Mouse (Mus musculus): ENCODE results near the gene Prc1. TPM values are rescaled to one million over a fixed set of nuclear protein-coding genes. Genes with fewer than 3 reads are reported as not detected.

Gene Prc1
- total and polyA plus RNA-seq, 2 experiments, result 0.32 to 0.74 TPM

- H3K9ac ChIP-seq (ENCODE audit: low read depth, low read length), result no peak overlapping the region
Measured at GRCm38 (mm10) chr7:80280032-80280431, 14.2 kb upstream of the Prc1 start.

GRCm38 (mm10) chr7:80280998-80281397 is 13.3 kb upstream of the Prc1 start:
- no peaks in the 10 kb centered on the region for H3K27me3 ChIP-seq (ENCODE audit: control insufficient read depth, insufficient read depth, low read length)
- no peak overlapping the region for H3K9ac ChIP-seq (ENCODE audit: low read depth, low read length)
- peaks cover 57% of the 10 kb centered on the region for H3K36me3 ChIP-seq (ENCODE audit: control insufficient read depth, insufficient read depth, low read length)
- no peaks in the 10 kb centered on the region for H3K79me2 ChIP-seq (ENCODE audit: control insufficient read depth, insufficient read depth, low read length)
- H3K27ac ChIP-seq (replicated peaks; ENCODE audit: insufficient read depth, low read depth, low read length), result no peak overlapping the region
- 81% methylated on average over 2 of the region's 2 CpGs for WGBS
- DNase-seq (ENCODE audit: extremely low read depth, low read depth, low spot score), result no peak
- no peaks in the 10 kb centered on the region for H3K4me1 ChIP-seq (ENCODE audit: control insufficient read depth, insufficient read depth, low read length)
- H3K4me3 ChIP-seq (ENCODE audit: insufficient read depth, low read depth, low read length), result no peak overlapping the region
- no peak for TF ChIP-seq CTCF (IDR thresholded peaks at IDR 0.05; ENCODE audit: low read depth, low read length)
- TF ChIP-seq POLR2A (IDR thresholded peaks at IDR 0.05; ENCODE audit: extremely low read depth, insufficient read depth, low read length), result no peak

More at GRCm38 (mm10) chr7:80280032-80280431, 14.2 kb upstream of the Prc1 start:
- H3K4me3 ChIP-seq (ENCODE audit: insufficient read depth, low read depth, low read length), result no peak overlapping the region
- peaks cover 55% of the 10 kb centered on the region for H3K36me3 ChIP-seq (ENCODE audit: control insufficient read depth, insufficient read depth, low read length)
- TF ChIP-seq CTCF (IDR thresholded peaks at IDR 0.05; ENCODE audit: low read depth, low read length) (no peak), POLR2A (IDR thresholded peaks at IDR 0.05; ENCODE audit: extremely low read depth, insufficient read depth, low read length) (no peak)
- 92% methylated on average over 10 of the region's 10 CpGs for WGBS
- H3K79me2 ChIP-seq (ENCODE audit: control insufficient read depth, insufficient read depth, low read length), result no peaks in the 10 kb centered on the region
- H3K27me3 ChIP-seq (ENCODE audit: control insufficient read depth, insufficient read depth, low read length), result no peaks in the 10 kb centered on the region
- DNase-seq (ENCODE audit: extremely low read depth, low read depth, low spot score), result no peak
- no peaks in the 10 kb centered on the region for H3K4me1 ChIP-seq (ENCODE audit: control insufficient read depth, insufficient read depth, low read length)
- H3K27ac ChIP-seq (replicated peaks; ENCODE audit: insufficient read depth, low read depth, low read length), result no peak overlapping the region

- Histone ChIP-seq H3K27me3 (ENCODE audit: control insufficient read depth, insufficient read depth, low read length) (no peaks in the 10 kb centered on the region), H3K4me3 (ENCODE audit: insufficient read depth, low read depth, low read length) (no peak overlapping the region), H3K27ac (replicated peaks; ENCODE audit: insufficient read depth, low read depth, low read length) (no peak overlapping the region), H3K79me2 (ENCODE audit: control insufficient read depth, insufficient read depth, low read length) (no peaks in the 10 kb centered on the region), H3K4me1 (ENCODE audit: control insufficient read depth, insufficient read depth, low read length) (no peaks in the 10 kb centered on the region), H3K9ac (ENCODE audit: low read depth, low read length) (no peak overlapping the region), H3K36me3 (ENCODE audit: control insufficient read depth, insufficient read depth, low read length) (peaks cover 54% of the 10 kb centered on the region)
- DNase-seq (ENCODE audit: extremely low read depth, low read depth, low spot score), result no peak
- WGBS, result 90% methylated on average over 3 of the region's 3 CpGs
- no peak for TF ChIP-seq POLR2A (IDR thresholded peaks at IDR 0.05; ENCODE audit: extremely low read depth, insufficient read depth, low read length)
- no peak for TF ChIP-seq CTCF (IDR thresholded peaks at IDR 0.05; ENCODE audit: low read depth, low read length)
Measured at GRCm38 (mm10) chr7:80281646-80282045, 12.6 kb upstream of the Prc1 start.

GRCm38 (mm10) chr7:80283226-80283918 is 10.9 kb upstream of the Prc1 start:
- Histone ChIP-seq H3K4me1 (ENCODE audit: control insufficient read depth, insufficient read depth, low read length) (no peaks in the 10 kb centered on the region), H3K4me3 (ENCODE audit: insufficient read depth, low read depth, low read length) (no peak overlapping the region), H3K27ac (replicated peaks; ENCODE audit: insufficient read depth, low read depth, low read length) (no peak overlapping the region), H3K36me3 (ENCODE audit: control insufficient read depth, insufficient read depth, low read length) (peaks cover 51% of the 10 kb centered on the region), H3K79me2 (ENCODE audit: control insufficient read depth, insufficient read depth, low read length) (no peaks in the 10 kb centered on the region), H3K27me3 (ENCODE audit: control insufficient read depth, insufficient read depth, low read length) (no peaks in the 10 kb centered on the region), H3K9ac (ENCODE audit: low read depth, low read length) (no peak overlapping the region)
- no peak for DNase-seq (ENCODE audit: extremely low read depth, low read depth, low spot score)
- 21% methylated on average over 3 of the region's 3 CpGs for WGBS
- TF ChIP-seq POLR2A (IDR thresholded peaks at IDR 0.05; ENCODE audit: extremely low read depth, insufficient read depth, low read length) (no peak), CTCF (IDR thresholded peaks at IDR 0.05; ENCODE audit: low read depth, low read length) (no peak)

GRCm38 (mm10) chr7:80284391-80284790 is 9.9 kb upstream of the Prc1 start:
- Histone ChIP-seq H3K27ac (replicated peaks; ENCODE audit: insufficient read depth, low read depth, low read length) (no peak overlapping the region), H3K36me3 (ENCODE audit: control insufficient read depth, insufficient read depth, low read length) (peaks cover 42% of the 10 kb centered on the region), H3K79me2 (ENCODE audit: control insufficient read depth, insufficient read depth, low read length) (no peaks in the 10 kb centered on the region), H3K27me3 (ENCODE audit: control insufficient read depth, insufficient read depth, low read length) (no peaks in the 10 kb centered on the region), H3K4me1 (ENCODE audit: control insufficient read depth, insufficient read depth, low read length) (no peaks in the 10 kb centered on the region), H3K4me3 (ENCODE audit: insufficient read depth, low read depth, low read length) (no peak overlapping the region), H3K9ac (ENCODE audit: low read depth, low read length) (no peak overlapping the region)
- TF ChIP-seq CTCF (IDR thresholded peaks at IDR 0.05; ENCODE audit: low read depth, low read length) (no peak), POLR2A (IDR thresholded peaks at IDR 0.05; ENCODE audit: extremely low read depth, insufficient read depth, low read length) (no peak)
- WGBS, result 92% methylated on average over 5 of the region's 5 CpGs
- DNase-seq (ENCODE audit: extremely low read depth, low read depth, low spot score), result no peak

- H3K36me3 ChIP-seq (ENCODE audit: control insufficient read depth, insufficient read depth, low read length), result peaks cover 36% of the 10 kb centered on the region
Measured at GRCm38 (mm10) chr7:80285725-80286124, 8.5 kb upstream of the Prc1 start.

More at GRCm38 (mm10) chr7:80285725-80286124, 8.5 kb upstream of the Prc1 start:
- Histone ChIP-seq H3K79me2 (ENCODE audit: control insufficient read depth, insufficient read depth, low read length) (no peaks in the 10 kb centered on the region), H3K27me3 (ENCODE audit: control insufficient read depth, insufficient read depth, low read length) (no peaks in the 10 kb centered on the region), H3K9ac (ENCODE audit: low read depth, low read length) (no peak overlapping the region), H3K4me1 (ENCODE audit: control insufficient read depth, insufficient read depth, low read length) (no peaks in the 10 kb centered on the region), H3K27ac (replicated peaks; ENCODE audit: insufficient read depth, low read depth, low read length) (no peak overlapping the region), H3K4me3 (ENCODE audit: insufficient read depth, low read depth, low read length) (no peak overlapping the region)
- TF ChIP-seq POLR2A (IDR thresholded peaks at IDR 0.05; ENCODE audit: extremely low read depth, insufficient read depth, low read length), result no peak
- no peak for TF ChIP-seq CTCF (IDR thresholded peaks at IDR 0.05; ENCODE audit: low read depth, low read length)
- no peak for DNase-seq (ENCODE audit: extremely low read depth, low read depth, low spot score)
- 95% methylated on average over 6 of the region's 6 CpGs for WGBS
